Mouse (Mus musculus) erythroid progenitor cell, adult 5-6 weeks (primary cell): ENCODE results near the gene Eogt. TPM values are rescaled to one million over a fixed set of nuclear protein-coding genes. Genes with fewer than 3 reads are reported as not detected.

Experiments
- ATAC-seq: replicated peaks from 2 replicates; pipeline ENCODE4 v1.8.0; 2016; ENCODE audit warnings: moderate number of reproducible peaks, mild to moderate bottlenecking, moderate TSS enrichment, inconsistent platforms; ENCODE audit not compliant: poor library complexity, low FRiP score, severe bottlenecking
- total RNA-seq, 2 experiments: library from RNA; stranded (forward) in 1 of 2; stranded (reverse) in 1 of 2; fragments of 150-400 nt in 1 of 2; fragments of 186-747, 209-891 nt in 1 of 2; gene quantifications; 2 replicates each; pipeline versions ENCODE4 v1.2.3 to v1.2.4; 2015 to 2017; ENCODE audit warnings: low replicate concordance in 2 of 2

The Eogt gene
- total RNA-seq (2015; ENCODE audit: low replicate concordance) (2.2 and 5.4 TPM in 2 replicates), total RNA-seq (2017; ENCODE audit: low replicate concordance) (1.0 and 2.2 TPM in 2 replicates)

DNA sequence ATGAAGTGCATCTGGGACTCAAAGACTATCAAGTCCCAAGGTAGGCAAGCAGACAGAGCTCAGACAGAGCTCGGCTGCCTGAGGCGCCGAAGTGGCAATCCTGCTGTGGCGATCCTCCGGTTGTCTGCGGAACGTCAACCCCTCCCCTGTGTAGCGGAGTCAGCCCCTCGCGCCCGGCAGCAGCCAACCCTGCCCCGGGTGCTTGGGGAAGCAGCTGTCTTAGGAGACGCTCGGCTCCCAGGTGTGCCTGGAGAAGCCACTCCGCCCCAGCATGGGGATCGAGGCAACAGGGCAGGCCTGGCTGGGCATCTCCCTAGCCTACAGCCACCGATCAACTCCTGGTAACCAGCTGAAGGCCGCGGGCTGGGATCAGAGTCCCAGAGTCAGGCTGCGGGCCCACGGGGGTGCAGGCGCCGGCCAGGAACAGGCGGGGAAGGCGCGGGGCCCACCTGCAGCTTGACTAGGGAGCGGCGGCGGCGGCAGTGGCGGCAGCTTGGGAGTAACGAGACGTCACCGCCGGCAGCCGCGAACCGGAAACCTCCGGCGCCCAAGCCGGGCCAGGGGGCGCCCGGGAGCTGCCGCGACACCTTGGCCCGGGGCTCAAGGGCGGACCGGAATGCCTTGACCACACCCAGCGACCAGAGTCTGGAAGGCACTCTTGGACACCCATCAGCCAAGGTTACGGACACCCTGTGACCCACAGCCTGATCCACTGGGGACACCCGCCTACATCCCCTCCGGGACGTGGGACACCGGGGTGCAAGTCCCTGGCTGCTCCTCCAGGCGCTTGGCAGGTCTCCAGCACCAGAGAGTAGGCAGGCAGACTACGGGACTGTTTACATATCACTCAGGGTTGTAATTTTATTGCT lies at the start of gene Eogt:
TSS of gene Eogt (minus strand) at position 800 of the 869 bp plus-strand sequence.
- ATAC-seq, result peak; percentile 88

GRCm38 (mm10) chr6:97179367-97179828 lies 30.4 kb upstream of the Eogt start:
- ATAC-seq, result peak; percentile 69

- peak; percentile 96 for ATAC-seq
Measured at GRCm38 (mm10) chr6:97178491-97179366, 29.7 kb upstream of the Eogt start, which contains the start of gene Tmf1. Gene Tmf1, minus strand, starts transcription at chr6:97179122.

GRCm38 (mm10) chr6:97175716-97176115 lies 26.7 kb upstream of the Eogt start:
- no peak for ATAC-seq

- ATAC-seq, result no peak
Measured at GRCm38 (mm10) chr6:97150156-97150555, 1.2 kb upstream of the Eogt start.

DNA sequence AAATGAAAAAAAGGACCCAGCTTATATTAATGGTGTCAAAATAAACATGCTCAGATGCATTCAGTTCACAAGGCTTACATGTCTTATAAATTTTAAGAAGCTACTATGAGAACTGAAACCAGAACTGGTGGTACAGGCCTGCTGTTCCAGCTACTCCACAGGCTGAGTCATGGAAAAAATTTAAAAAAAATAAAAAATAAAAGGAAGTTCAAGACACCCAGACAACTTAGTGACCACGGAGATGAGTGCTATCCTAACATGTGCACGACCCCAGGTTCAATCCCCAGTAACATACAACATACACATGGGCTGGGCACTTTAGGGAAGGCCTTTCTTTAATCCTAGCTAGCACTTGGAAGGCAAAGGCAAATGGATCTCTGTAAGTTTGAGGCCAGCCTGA lies 739 bp upstream of the Eogt start:
- ATAC-seq, result no peak

DNA sequence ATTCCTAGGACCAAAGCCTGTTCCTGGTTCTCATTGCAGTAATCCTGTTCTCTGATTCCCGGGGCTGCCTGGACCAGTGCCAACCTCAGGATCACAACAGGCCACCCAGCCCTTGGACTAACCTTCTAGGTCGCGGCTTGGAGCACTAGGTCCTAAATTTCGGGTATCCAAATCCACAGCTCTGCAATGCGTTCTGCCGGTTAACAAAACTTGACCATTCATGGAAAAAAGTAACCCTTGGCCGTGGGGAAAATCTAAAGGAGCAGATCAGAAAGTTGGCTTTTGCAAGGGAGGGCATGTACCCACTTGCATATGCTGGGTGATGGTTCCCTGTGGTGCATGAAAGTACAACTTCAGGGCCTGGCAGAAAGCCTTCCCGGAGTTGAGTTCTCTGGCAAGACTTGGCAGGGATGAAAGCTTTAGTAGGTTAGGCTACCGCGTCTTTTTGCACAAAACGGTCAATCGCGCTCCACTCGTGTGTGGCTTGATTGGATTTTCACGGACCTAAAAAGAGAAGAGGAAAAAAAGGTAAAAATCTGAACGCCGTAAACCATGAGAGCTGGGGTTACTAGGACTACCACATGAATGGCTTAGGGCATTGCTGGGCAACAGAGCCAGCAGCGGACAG lies 1.1 kb downstream of the Eogt start:
- ATAC-seq, result no peak

DNA sequence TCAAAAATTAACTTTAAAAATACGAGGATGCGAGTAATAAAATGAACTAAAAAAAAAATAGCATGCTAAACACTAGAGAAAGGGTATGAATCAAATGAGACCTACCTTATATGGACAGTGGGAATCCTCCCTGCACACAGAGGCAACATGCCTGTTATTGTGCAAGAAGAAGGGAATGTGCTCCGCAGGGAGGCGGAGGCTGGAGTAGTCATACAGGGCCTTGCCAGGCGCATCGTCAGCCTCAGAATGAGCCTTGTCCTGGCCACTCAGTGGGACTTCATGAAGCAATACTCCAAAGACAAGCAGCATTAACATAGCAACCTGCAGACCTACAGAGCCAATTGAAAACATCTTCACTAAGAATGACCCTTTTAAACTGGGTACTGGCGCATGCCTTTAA lies 3.8 kb downstream of the Eogt start:
- ATAC-seq, result no peak

DNA sequence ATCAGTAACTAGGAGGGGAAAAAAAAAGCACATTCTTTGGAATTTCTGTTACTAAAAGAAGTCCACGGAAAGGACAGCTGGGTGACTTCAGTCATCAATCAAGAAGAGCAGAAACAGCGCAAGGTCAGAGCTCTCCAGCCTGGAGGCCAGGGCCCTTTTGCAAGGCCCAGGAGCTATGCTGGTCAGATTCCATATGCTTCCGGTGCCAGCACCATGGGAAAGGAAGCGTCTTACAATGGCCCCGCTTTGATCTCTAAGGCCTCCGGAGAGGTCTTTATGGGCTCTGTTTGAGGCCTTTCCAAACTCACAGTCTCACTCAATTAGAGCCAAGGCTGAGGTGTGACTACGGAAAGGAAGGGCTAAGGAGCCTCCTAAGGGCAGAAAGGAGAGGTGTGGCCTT lies 4.6 kb downstream of the Eogt start:
- no peak for ATAC-seq

DNA sequence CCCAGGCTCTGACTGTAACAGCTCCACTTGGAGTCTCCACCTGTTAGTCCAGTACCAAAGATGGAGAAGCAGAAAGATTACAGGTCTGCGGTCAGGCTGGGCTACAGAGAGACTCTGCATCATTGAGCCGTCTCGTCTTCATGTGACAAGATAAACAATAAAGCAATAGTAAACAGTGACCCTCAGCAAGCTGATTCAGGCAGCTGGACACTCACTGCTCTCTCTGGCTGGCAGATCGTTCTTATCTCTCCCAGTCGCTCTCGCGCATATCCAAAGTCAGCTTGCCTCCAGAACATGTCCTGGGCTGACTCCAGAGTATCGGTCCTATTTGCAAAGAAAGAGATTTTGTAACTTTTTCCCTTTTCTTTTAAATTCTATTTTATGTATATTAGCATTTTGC lies 6.4 kb downstream of the Eogt start:
- ATAC-seq, result no peak

DNA sequence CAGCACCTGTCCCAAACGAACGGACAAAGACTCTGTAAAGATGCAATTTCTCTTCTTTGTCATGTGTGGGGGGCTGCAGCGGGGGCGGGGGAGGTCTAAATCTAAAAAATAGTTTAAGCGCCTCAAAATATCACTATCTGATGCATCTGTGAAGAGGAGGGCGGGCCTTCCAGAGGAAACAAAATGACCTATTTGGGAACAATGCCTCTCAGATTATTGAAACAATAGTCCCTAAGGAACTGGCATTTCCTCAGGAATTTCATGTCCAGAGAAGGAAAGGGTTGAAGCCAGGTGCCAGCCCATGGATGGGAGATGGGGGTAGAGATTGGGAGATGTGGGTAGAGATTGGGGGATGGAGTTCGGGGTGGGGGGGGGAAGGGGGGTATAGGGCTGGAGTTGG lies 7.2 kb downstream of the Eogt start:
- ATAC-seq, result no peak

- no peak for ATAC-seq
Measured at GRCm38 (mm10) chr6:97132707-97133303, 16.2 kb downstream of the Eogt start.

DNA sequence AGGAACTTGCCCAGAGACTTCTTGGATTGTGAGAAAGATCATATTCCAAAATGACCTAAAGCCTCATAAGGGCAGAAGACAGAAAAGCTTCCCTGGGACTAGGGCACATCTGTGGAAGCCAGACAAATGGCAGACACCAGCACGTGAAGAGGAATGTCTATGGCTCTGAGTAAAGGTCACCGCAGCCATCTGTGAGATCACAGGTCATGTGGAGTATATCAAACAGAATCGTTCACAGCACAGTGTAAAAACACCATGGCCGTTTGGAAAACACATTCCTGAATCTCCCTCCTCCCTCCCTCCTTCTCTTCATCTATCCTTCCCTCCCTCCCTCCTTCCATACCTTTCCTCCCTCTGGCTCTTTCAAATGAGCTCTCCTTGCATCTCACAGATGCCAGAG lies 17.2 kb downstream of the Eogt start:
- ATAC-seq, result no peak

- ATAC-seq, result no peak
Measured at GRCm38 (mm10) chr6:97130979-97131378, 18.0 kb downstream of the Eogt start.

GRCm38 (mm10) chr6:97124336-97125010 lies 24.5 kb downstream of the Eogt start:
- ATAC-seq, result no peak

GRCm38 (mm10) chr6:97120922-97121321 lies 28.1 kb downstream of the Eogt start:
- no peak for ATAC-seq

DNA sequence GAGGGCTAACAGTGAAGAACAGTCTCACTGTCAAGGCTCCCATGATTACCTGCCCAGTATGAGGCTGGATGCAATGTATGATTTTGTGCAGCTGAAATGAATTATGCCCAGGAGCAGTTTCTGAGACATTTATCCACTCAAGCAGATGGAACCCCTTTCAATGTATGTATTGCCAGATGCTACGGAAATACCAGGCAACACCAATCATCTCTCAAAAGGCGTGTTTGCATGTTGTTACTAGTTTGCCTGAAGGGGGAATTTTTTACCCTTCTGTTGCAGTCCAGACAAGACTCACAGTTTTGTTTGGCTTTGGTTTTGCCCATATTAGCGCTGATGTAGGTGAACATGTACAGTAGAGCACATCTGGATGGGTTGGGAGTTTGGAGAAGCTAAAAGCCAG lies 30.7 kb downstream of the Eogt start:
- ATAC-seq, result no peak

DNA sequence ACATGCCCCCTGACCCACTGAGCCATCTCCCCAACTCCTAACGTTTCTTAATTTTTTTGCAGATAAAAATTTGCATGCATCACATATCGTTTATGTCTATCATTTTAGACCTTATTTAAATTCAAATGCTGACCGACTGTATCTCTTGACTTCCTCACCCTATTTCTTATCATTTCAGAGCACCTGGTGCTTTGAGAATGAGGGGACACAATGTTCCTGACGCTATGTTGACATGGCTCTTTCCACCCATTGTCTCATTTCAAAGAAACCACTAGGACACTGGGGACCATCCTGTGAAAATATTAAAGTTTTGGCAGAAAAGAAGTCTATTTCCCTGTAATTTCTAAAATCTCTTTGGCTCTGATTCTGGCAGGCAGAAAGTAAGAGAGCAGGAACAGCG lies 32.1 kb downstream of the Eogt start:
- no peak for ATAC-seq

GRCm38 (mm10) chr6:97114821-97115220 lies 34.2 kb downstream of the Eogt start:
- no peak for ATAC-seq
